Mouse (Mus musculus): Measurements from ENCODE around the gene Suclg2.

Suclg2 gene

GRCm38 (mm10) chr6:95483127-95483526 lies 235.5 kb downstream of the Suclg2 start:
- no peak for DNase-seq (ENCODE audit: low read depth in 2 of 2, low spot score in 2 of 2)

- DNase-seq (ENCODE audit: low read depth in 2 of 2, low spot score in 2 of 2), result no peak
These were observed 238.8 kb downstream of the Suclg2 start for GRCm38 (mm10) chr6:95479801-95480200.

GRCm38 (mm10) chr6:95469521-95469920 lies 249.1 kb downstream of the Suclg2 start:
- DNase-seq (ENCODE audit: low read depth in 2 of 2, low spot score in 2 of 2), result no peak

GRCm38 (mm10) chr6:95465322-95465721 lies 253.3 kb downstream of the Suclg2 start:
- DNase-seq (ENCODE audit: low read depth in 2 of 2, low spot score in 2 of 2), result no peak

GRCm38 (mm10) chr6:95459372-95459771 lies 259.2 kb downstream of the Suclg2 start:
- no peak for DNase-seq (ENCODE audit: low read depth in 2 of 2, low spot score in 2 of 2)

GRCm38 (mm10) chr6:95446151-95446550 lies 272.4 kb downstream of the Suclg2 start:
- no peak for DNase-seq (ENCODE audit: low read depth in 2 of 2, low spot score in 2 of 2)

- no peak for DNase-seq (ENCODE audit: low read depth in 2 of 2, low spot score in 2 of 2)
These were observed 273.6 kb downstream of the Suclg2 start for GRCm38 (mm10) chr6:95445036-95445435.

Measured in CD8-positive naive resting alpha-beta T cell, adult 2 months (primary cell).